ENCODE assay signal across 7 mouse cellular contexts in the genomic region with DNA sequence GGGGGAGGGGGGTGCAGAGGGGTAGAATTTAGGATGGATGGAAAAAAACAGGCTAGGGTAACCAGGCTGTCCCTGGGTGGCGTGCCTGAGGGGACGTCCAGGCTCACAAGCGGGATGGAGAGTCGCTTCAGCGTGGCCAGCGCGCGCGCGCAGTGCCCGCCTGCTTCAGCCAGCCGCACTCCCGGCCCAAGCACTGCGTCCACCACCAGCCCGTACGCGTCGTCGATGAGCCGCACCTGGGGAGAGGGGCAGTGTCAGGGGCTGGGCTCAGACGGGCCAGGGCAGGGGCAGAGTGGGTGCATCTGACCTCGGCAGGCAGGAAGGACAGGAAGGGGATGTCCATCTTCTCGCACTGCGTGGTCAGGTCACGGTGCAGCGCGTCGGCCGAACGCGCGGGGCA. TPM values are rescaled to one million over a fixed set of nuclear protein-coding genes. Genes with fewer than 3 reads are reported as not detected.
DNase-seq lines count a peak whose midpoint lies in the region; ATAC-seq and TF ChIP-seq lines count a peak whose summit lies in the region.

No protein-coding gene starts in this region.

- H3K27ac ChIP-seq in liver, embryonic 11.5 days (ENCODE audit: low read depth, low read length) = no peak overlapping the region
- no peak overlapping the region for H3K27ac ChIP-seq in forebrain, embryonic 14.5 days (ENCODE audit: low read depth, low read length)
- H3K27ac ChIP-seq in intestine, postnatal 0 days (ENCODE audit: low read depth, low read length) = no peak overlapping the region
- no peak overlapping the region for H3K27ac ChIP-seq in neural tube, embryonic 15.5 days (replicated peaks)

- DNase-seq in liver, embryonic 11.5 days (ENCODE audit: low spot score) = no peak
- DNase-seq in liver = no peak
- DNase-seq in forebrain, embryonic 14.5 days (ENCODE audit: low spot score) = no peak
- no peak for DNase-seq in ovary, postnatal 14 days (ENCODE audit: low spot score)
- DNase-seq in urinary bladder, postnatal 4 days (ENCODE audit: low spot score in 2 of 2) = no peak

- peak overlapping the region; percentile 26 for H3K4me2 ChIP-seq in liver, embryonic 11.5 days
- peak overlapping the region; percentile 20; the same call in 1 of the 2 replicates for H3K4me2 ChIP-seq in forebrain, embryonic 14.5 days (ENCODE audit: low read length)
- H3K4me2 ChIP-seq in intestine, postnatal 0 days (replicated peaks; ENCODE audit: low read depth) = peak overlapping the region; percentile 51
- H3K4me2 ChIP-seq in neural tube, embryonic 15.5 days = peak overlapping the region; percentile 55

- TF ChIP-seq CTCF in intestine, postnatal 0 days (IDR thresholded peaks at IDR 0.05; ENCODE audit: low read depth) = no peak

- H3K27me3 ChIP-seq in liver, embryonic 11.5 days (replicated peaks; ENCODE audit: control insufficient read depth, insufficient read depth, low read length) = peaks cover 73% of the 10 kb centered on the region
- H3K27me3 ChIP-seq in forebrain, embryonic 14.5 days (replicated peaks; ENCODE audit: control insufficient read depth, insufficient read depth, low read length) = peaks cover 69% of the 10 kb centered on the region
- H3K27me3 ChIP-seq in intestine, postnatal 0 days (replicated peaks; ENCODE audit: control insufficient read depth, insufficient read depth, low read length) = peaks cover 68% of the 10 kb centered on the region
- H3K27me3 ChIP-seq in neural tube, embryonic 15.5 days (replicated peaks) = peaks cover 66% of the 10 kb centered on the region

- H3K4me1 ChIP-seq in liver, embryonic 11.5 days (replicated peaks; ENCODE audit: control insufficient read depth, insufficient read depth, low read length) = peaks cover 11% of the 10 kb centered on the region
- peaks cover 2% of the 10 kb centered on the region for H3K4me1 ChIP-seq in forebrain, embryonic 14.5 days (ENCODE audit: control insufficient read depth, insufficient read depth, low read length)
- H3K4me1 ChIP-seq in intestine, postnatal 0 days (replicated peaks; ENCODE audit: control insufficient read depth, insufficient read depth, low read length) = peaks cover 4% of the 10 kb centered on the region; the same call in 1 of the 2 replicates
- H3K4me1 ChIP-seq in neural tube, embryonic 15.5 days = peaks cover 40% of the 10 kb centered on the region

- H3K9ac ChIP-seq in liver, embryonic 11.5 days (ENCODE audit: low read depth, low read length) = no peak overlapping the region
- H3K9ac ChIP-seq in forebrain, embryonic 14.5 days (ENCODE audit: low read length) = 0 out of 2 replicates have a peak overlapping the region, but pooled peaks have one; percentile 21
- H3K9ac ChIP-seq in intestine, postnatal 0 days (ENCODE audit: low read depth, low read length) = no peak overlapping the region
- H3K9ac ChIP-seq in neural tube, embryonic 15.5 days (replicated peaks) = no peak overlapping the region

- H3K9me3 ChIP-seq in liver, embryonic 11.5 days (ENCODE audit: control insufficient read depth, low read length) = no peaks in the 10 kb centered on the region
- H3K9me3 ChIP-seq in forebrain, embryonic 14.5 days (replicated peaks; ENCODE audit: control insufficient read depth, low read length) = no peaks in the 10 kb centered on the region
- H3K9me3 ChIP-seq in intestine, postnatal 0 days (ENCODE audit: control insufficient read depth) = no peaks in the 10 kb centered on the region
- no peaks in the 10 kb centered on the region for H3K9me3 ChIP-seq in neural tube, embryonic 15.5 days (replicated peaks)

- peaks cover 6% of the 10 kb centered on the region for H3K36me3 ChIP-seq in liver, embryonic 11.5 days (ENCODE audit: control insufficient read depth, insufficient read depth, low read length)
- 0 out of 2 replicates have a peak, but pooled peaks cover 4% of the 10 kb centered on the region for H3K36me3 ChIP-seq in forebrain, embryonic 14.5 days (ENCODE audit: control insufficient read depth, insufficient read depth, low read length)
- H3K36me3 ChIP-seq in intestine, postnatal 0 days (ENCODE audit: control insufficient read depth, insufficient read depth) = peaks cover 19% of the 10 kb centered on the region; the same call in 1 of the 2 replicates
- H3K36me3 ChIP-seq in neural tube, embryonic 15.5 days = peaks cover 3% of the 10 kb centered on the region; the same call in 1 of the 2 replicates

- ATAC-seq in liver, embryonic 11.5 days (replicated peaks; ENCODE audit: low FRiP score) = no peak
- no peak for ATAC-seq in forebrain, embryonic 14.5 days
- no peak for ATAC-seq in intestine, postnatal 0 days
- 0 out of 2 replicates have a peak, but pooled peaks have one; percentile 11 for ATAC-seq in neural tube, embryonic 15.5 days (ENCODE audit: low FRiP score)

- peak overlapping the region; percentile 27 for H3K4me3 ChIP-seq in liver, embryonic 11.5 days (ENCODE audit: low read depth, low read length)
- H3K4me3 ChIP-seq in forebrain, embryonic 14.5 days (ENCODE audit: low read depth, low read length) = 0 out of 2 replicates have a peak overlapping the region, but pooled peaks have one; percentile 16
- peak overlapping the region; percentile 32 for H3K4me3 ChIP-seq in intestine, postnatal 0 days (ENCODE audit: low read depth, low read length)
- H3K4me3 ChIP-seq in neural tube, embryonic 15.5 days (replicated peaks) = peak overlapping the region; percentile 24

- WGBS in liver, embryonic 11.5 days = 8% methylated on average over 32 of the region's 32 CpGs
- 4% methylated on average over 32 of the region's 32 CpGs for WGBS in forebrain, embryonic 14.5 days
- 2% methylated on average over 32 of the region's 32 CpGs for WGBS in intestine, postnatal 0 days
- 3% methylated on average over 32 of the region's 32 CpGs for WGBS in neural tube, embryonic 15.5 days

RNA-seq across cellular contexts. Expression of a gene that starts 1.4 kb away (rescaled TPM):
- polyA plus RNA-seq in liver, embryonic 11.5 days (2014; fragmentation: Nextera tagmentation; extraction: Ambion mirVana) = 0.48 and 0.56 TPM in 2 replicates
- polyA plus RNA-seq in forebrain, embryonic 14.5 days (2014; fragmentation: Nextera tagmentation; extraction: Ambion mirVana) = 2.0 and 2.6 TPM in 2 replicates
- 0.22 and 0.25 TPM in 2 replicates for polyA plus RNA-seq in intestine, postnatal 0 days (2015; fragmentation: Nextera tagmentation; extraction: Ambion mirVana)
- polyA plus RNA-seq in neural tube, embryonic 15.5 days (2015; fragmentation: Nextera tagmentation; extraction: Ambion mirVana) = 5.3 and 6.0 TPM in 2 replicates

RNA-seq across cellular contexts. Expression of a gene that starts 13.1 kb away (rescaled TPM):
- 4.5 and 5.2 TPM in 2 replicates for polyA plus RNA-seq in liver, embryonic 11.5 days (2014; fragmentation: Nextera tagmentation; extraction: Ambion mirVana)
- 2.5 and 3.1 TPM in 2 replicates for polyA plus RNA-seq in forebrain, embryonic 14.5 days (2014; fragmentation: Nextera tagmentation; extraction: Ambion mirVana)
- polyA plus RNA-seq in intestine, postnatal 0 days (2015; fragmentation: Nextera tagmentation; extraction: Ambion mirVana) = 1.2 and 2.3 TPM in 2 replicates
- polyA plus RNA-seq in neural tube, embryonic 15.5 days (2015; fragmentation: Nextera tagmentation; extraction: Ambion mirVana) = 4.3 TPM in 2 replicates

RNA-seq across cellular contexts. Expression of a gene that starts 13.5 kb away (rescaled TPM):
- 145 and 159 TPM in 2 replicates for polyA plus RNA-seq in liver, embryonic 11.5 days (2014; fragmentation: Nextera tagmentation; extraction: Ambion mirVana)
- 180 and 216 TPM in 2 replicates for polyA plus RNA-seq in forebrain, embryonic 14.5 days (2014; fragmentation: Nextera tagmentation; extraction: Ambion mirVana)
- polyA plus RNA-seq in intestine, postnatal 0 days (2015; fragmentation: Nextera tagmentation; extraction: Ambion mirVana) = 310 and 317 TPM in 2 replicates
- polyA plus RNA-seq in neural tube, embryonic 15.5 days (2015; fragmentation: Nextera tagmentation; extraction: Ambion mirVana) = 190 and 209 TPM in 2 replicates

RNA-seq across cellular contexts. Expression of a gene that starts 13.6 kb away (rescaled TPM):
- polyA plus RNA-seq in liver, embryonic 11.5 days (2014; fragmentation: Nextera tagmentation; extraction: Ambion mirVana) = 1.7 and 1.9 TPM in 2 replicates
- polyA plus RNA-seq in forebrain, embryonic 14.5 days (2014; fragmentation: Nextera tagmentation; extraction: Ambion mirVana) = 9.9 and 10.0 TPM in 2 replicates
- 2.1 and 2.2 TPM in 2 replicates for polyA plus RNA-seq in intestine, postnatal 0 days (2015; fragmentation: Nextera tagmentation; extraction: Ambion mirVana)
- polyA plus RNA-seq in neural tube, embryonic 15.5 days (2015; fragmentation: Nextera tagmentation; extraction: Ambion mirVana) = 11.8 and 15.6 TPM in 2 replicates

RNA-seq across cellular contexts. Expression of a gene that starts 56.6 kb away (rescaled TPM):
- polyA plus RNA-seq in liver, embryonic 11.5 days (2014; fragmentation: Nextera tagmentation; extraction: Ambion mirVana) = 5.6 and 6.3 TPM in 2 replicates
- polyA plus RNA-seq in forebrain, embryonic 14.5 days (2014; fragmentation: Nextera tagmentation; extraction: Ambion mirVana) = 46.8 and 47.7 TPM in 2 replicates
- 2.7 and 4.7 TPM in 2 replicates for polyA plus RNA-seq in intestine, postnatal 0 days (2015; fragmentation: Nextera tagmentation; extraction: Ambion mirVana)
- 52.6 and 61.2 TPM in 2 replicates for polyA plus RNA-seq in neural tube, embryonic 15.5 days (2015; fragmentation: Nextera tagmentation; extraction: Ambion mirVana)
